Mouse (Mus musculus): ENCODE measurements around the gene Gm49337.

The Gm49337 gene

GRCm38 (mm10) chr4:116162142-116162541 is 11.0 kb upstream of the Gm49337 start:
- no peak for DNase-seq (ENCODE audit: low read depth, low spot score)

GRCm38 (mm10) chr4:116164759-116165554 is 8.2 kb upstream of the Gm49337 start:
- peak; percentile 33 for DNase-seq (ENCODE audit: low read depth, low spot score)

GRCm38 (mm10) chr4:116165708-116166407 is 7.3 kb upstream of the Gm49337 start:
- DNase-seq (ENCODE audit: low read depth, low spot score): no peak

- DNase-seq (ENCODE audit: low read depth, low spot score): no peak
These were observed 5.8 kb upstream of the Gm49337 start, which contains the start of gene Tspan1 for GRCm38 (mm10) chr4:116167404-116167803. Tspan1 (minus strand) TSS chr4:116167601.

GRCm38 (mm10) chr4:116168617-116169352 is 4.4 kb upstream of the Gm49337 start:
- DNase-seq (ENCODE audit: low read depth, low spot score): peak; percentile 69

- DNase-seq (ENCODE audit: low read depth, low spot score): no peak
These were observed 3.9 kb upstream of the Gm49337 start for GRCm38 (mm10) chr4:116169353-116169672.

GRCm38 (mm10) chr4:116173752-116174151 is 568 bp downstream of the Gm49337 start:
- DNase-seq (ENCODE audit: low read depth, low spot score): no peak

GRCm38 (mm10) chr4:116174466-116175116 is 1.4 kb downstream of the Gm49337 start:
- peak; percentile 61 for DNase-seq (ENCODE audit: low read depth, low spot score)

GRCm38 (mm10) chr4:116175136-116175535 is 2.0 kb downstream of the Gm49337 start:
- no peak for DNase-seq (ENCODE audit: low read depth, low spot score)

- DNase-seq (ENCODE audit: low read depth, low spot score): peak; percentile 52
These were observed 2.7 kb downstream of the Gm49337 start for GRCm38 (mm10) chr4:116175711-116176542.

GRCm38 (mm10) chr4:116176543-116176988 is 3.4 kb downstream of the Gm49337 start:
- DNase-seq (ENCODE audit: low read depth, low spot score): no peak

GRCm38 (mm10) chr4:116177140-116177539 is 4.0 kb downstream of the Gm49337 start:
- DNase-seq (ENCODE audit: low read depth, low spot score): no peak

- DNase-seq (ENCODE audit: low read depth, low spot score): no peak
These were observed 8.9 kb downstream of the Gm49337 start for GRCm38 (mm10) chr4:116182079-116182478.

GRCm38 (mm10) chr4:116182745-116183144 is 9.6 kb downstream of the Gm49337 start:
- no peak for DNase-seq (ENCODE audit: low read depth, low spot score)

- DNase-seq (ENCODE audit: low read depth, low spot score): no peak
These were observed 11.9 kb downstream of the Gm49337 start for GRCm38 (mm10) chr4:116185083-116185482.

GRCm38 (mm10) chr4:116192286-116192835 is 19.2 kb downstream of the Gm49337 start:
- DNase-seq (ENCODE audit: low read depth, low spot score): no peak

- DNase-seq (ENCODE audit: low read depth, low spot score): no peak
These were observed 20.6 kb downstream of the Gm49337 start for GRCm38 (mm10) chr4:116193583-116194383.

GRCm38 (mm10) chr4:116198422-116198821 is 25.2 kb downstream of the Gm49337 start:
- peak; percentile 21 for DNase-seq (ENCODE audit: low read depth, low spot score)

- DNase-seq (ENCODE audit: low read depth, low spot score): no peak
These were observed 31.2 kb downstream of the Gm49337 start for GRCm38 (mm10) chr4:116204422-116204821.

- DNase-seq (ENCODE audit: low read depth, low spot score): no peak
These were observed 33.3 kb downstream of the Gm49337 start for GRCm38 (mm10) chr4:116206531-116206930.

Measured in 3T3-L1 (cell line).